Mouse (Mus musculus) neural tube, embryonic 14.5 days (tissue): Measurements from ENCODE around the gene Lhpp. TPM values are rescaled to one million over a fixed set of nuclear protein-coding genes. Genes with fewer than 3 reads are reported as not detected.

ENCODE experiments used
- ATAC-seq: fragments of 200-750 bp; cut with Nextera tagmentation; 2 replicates; pipeline ENCODE4 v1.8.0; 2017; ENCODE audit warnings: low read depth, mild to moderate bottlenecking, moderate TSS enrichment, moderate library complexity
- H3K27ac ChIP-seq: fragments of 300-500 bp; sonication (generic); 2 replicates; pipeline ENCODE4 v1.5.1; 2014; ENCODE audit warnings: low read depth, mild to moderate bottlenecking, control low read depth, low read length, moderate library complexity, mixed read lengths
- H3K27me3 ChIP-seq: fragments of 300-500 bp; sonication (generic); 2 replicates; pipeline ENCODE4 v1.6.1; 2014; ENCODE audit warnings: low read length; ENCODE audit not compliant: control insufficient read depth, insufficient read depth
- H3K36me3 ChIP-seq: fragments of 300-500 bp; sonication (generic); 2 replicates; pipeline ENCODE4 v1.6.1; 2014; ENCODE audit warnings: low read length, mixed read lengths; ENCODE audit not compliant: control insufficient read depth, insufficient read depth
- H3K4me1 ChIP-seq: fragments of 300-500 bp; sonication (generic); 2 replicates; pipeline ENCODE4 v1.6.1; 2014; ENCODE audit warnings: low read length; ENCODE audit not compliant: control insufficient read depth, insufficient read depth
- H3K4me2 ChIP-seq: fragments of 300-500 bp; sonication (generic); 2 replicates; pipeline ENCODE4 v1.6.1; 2014; ENCODE audit warnings: mild to moderate bottlenecking, low read depth, low read length, control low read depth
- H3K4me3 ChIP-seq: fragments of 300-500 bp; sonication (generic); 2 replicates; pipeline ENCODE4 v1.5.1; 2014; ENCODE audit warnings: low read depth, low read length, control low read depth, mixed read lengths
- H3K9ac ChIP-seq: fragments of 300-500 bp; sonication (generic); replicated peaks from 2 replicates; pipeline ENCODE4 v1.6.1; 2014; ENCODE audit warnings: low read depth, mild to moderate bottlenecking, control low read depth, low read length, mixed read lengths
- H3K9me3 ChIP-seq: fragments of 300-500 bp; sonication (generic); 2 replicates; pipeline ENCODE4 v1.6.1; 2016; ENCODE audit warnings: low read length; ENCODE audit not compliant: control insufficient read depth
- WGBS: fragments of 180-500 bp; shearing (Covaris S2); extraction: QIAGEN DNeasy Blood & Tissue Kit; methylation state at CpG from one replicate; pipeline ENCODE4 v1.1.7; 2014; 5-methylcytosine and 5-hydroxymethylcytosine counted together
- polyA plus RNA-seq: library from polyadenylated mRNA; unstranded; fragments of >200 nt; fragmentation: Nextera tagmentation; extraction: Ambion mirVana; gene quantifications from 2 replicates; pipeline ENCODE4 v1.2.1, GENCODE M21; 2014

Gene Lhpp
- polyA plus RNA-seq, 1 experiment from 2014 or later: 55.0 TPM

- WGBS: 86% methylated on average over 3 of the region's 3 CpGs
- no peak overlapping the region for H3K27ac ChIP-seq
- no peak overlapping the region for H3K4me2 ChIP-seq
- no peaks in the 10 kb centered on the region for H3K9me3 ChIP-seq
- H3K4me3 ChIP-seq: no peak overlapping the region
- peaks cover 38% of the 10 kb centered on the region for H3K27me3 ChIP-seq
- H3K36me3 ChIP-seq: no peaks in the 10 kb centered on the region
- ATAC-seq: no peak
- H3K9ac ChIP-seq: no peak overlapping the region
- peaks cover 19% of the 10 kb centered on the region for H3K4me1 ChIP-seq
Observed at GRCm38 (mm10) chr7:132595787-132596186, 14.7 kb upstream of the Lhpp start.

GRCm38 (mm10) chr7:132596557-132597250 lies 13.7 kb upstream of the Lhpp start:
- peak overlapping the region; percentile 77 for H3K4me2 ChIP-seq
- H3K4me1 ChIP-seq: peaks cover 19% of the 10 kb centered on the region
- H3K9me3 ChIP-seq: no peaks in the 10 kb centered on the region
- no peak; the same call in 1 of the 2 replicates for ATAC-seq
- H3K9ac ChIP-seq: no peak overlapping the region
- no peaks in the 10 kb centered on the region for H3K36me3 ChIP-seq
- WGBS: 7% methylated on average over 26 of the region's 26 CpGs
- peaks cover 38% of the 10 kb centered on the region for H3K27me3 ChIP-seq
- peak overlapping the region; percentile 41 for H3K4me3 ChIP-seq
- H3K27ac ChIP-seq: no peak overlapping the region

GRCm38 (mm10) chr7:132597251-132598041 lies 13.0 kb upstream of the Lhpp start:
- under 1% methylated on average over 60 of the region's 60 CpGs for WGBS
- no peak for ATAC-seq

GRCm38 (mm10) chr7:132599071-132599975 lies 11.1 kb upstream of the Lhpp start, which contains the start of gene Nkx1-2:
Nkx1-2 (minus strand) TSS chr7:132599637.
- H3K4me2 ChIP-seq: peak within 1 kb of the TSS; percentile 57

More at GRCm38 (mm10) chr7:132597251-132598041, 13.0 kb upstream of the Lhpp start:
- Histone ChIP-seq H3K4me3 (peak overlapping the region; percentile 41), H3K9me3 (no peaks in the 10 kb centered on the region), H3K4me1 (peaks cover 19% of the 10 kb centered on the region), H3K27ac (no peak overlapping the region), H3K36me3 (no peaks in the 10 kb centered on the region), H3K27me3 (peaks cover 38% of the 10 kb centered on the region), H3K9ac (no peak overlapping the region), H3K4me2 (peak overlapping the region; percentile 77)

GRCm38 (mm10) chr7:132600026-132600425 lies 10.4 kb upstream of the Lhpp start:
- peaks cover 19% of the 10 kb centered on the region for H3K4me1 ChIP-seq
- H3K27me3 ChIP-seq: peaks cover 38% of the 10 kb centered on the region
- 4% methylated on average over 9 of the region's 9 CpGs for WGBS
- peak overlapping the region; percentile 27 for H3K4me3 ChIP-seq
- H3K9me3 ChIP-seq: no peaks in the 10 kb centered on the region
- H3K27ac ChIP-seq: no peak overlapping the region
- H3K9ac ChIP-seq: no peak overlapping the region
- H3K4me2 ChIP-seq: peak overlapping the region; percentile 57
- H3K36me3 ChIP-seq: no peaks in the 10 kb centered on the region
- 0 out of 2 replicates have a peak, but pooled peaks have one; percentile 16 for ATAC-seq

More at GRCm38 (mm10) chr7:132599071-132599975, 11.1 kb upstream of the Lhpp start, which contains the start of gene Nkx1-2:
- Histone ChIP-seq H3K36me3 (no peaks in the 10 kb centered on the region), H3K4me3 (peak within 1 kb of the TSS; percentile 27), H3K27ac (no peak within 1 kb of the TSS), H3K27me3 (peaks cover 38% of the 10 kb centered on the region), H3K9me3 (no peaks in the 10 kb centered on the region), H3K4me1 (peaks cover 19% of the 10 kb centered on the region), H3K9ac (no peak within 1 kb of the TSS)
- WGBS: 1% methylated on average over 50 of the region's 52 CpGs
- peak; percentile 49; the same call in 1 of the 2 replicates for ATAC-seq

- Histone ChIP-seq H3K4me3 (no peak overlapping the region), H3K27me3 (peaks cover 33% of the 10 kb centered on the region), H3K36me3 (no peaks in the 10 kb centered on the region), H3K9me3 (no peaks in the 10 kb centered on the region), H3K9ac (no peak overlapping the region), H3K4me2 (no peak overlapping the region), H3K27ac (no peak overlapping the region), H3K4me1 (peaks cover 19% of the 10 kb centered on the region)
- no peak for ATAC-seq
- 9% methylated on average over 8 of the region's 8 CpGs for WGBS
Observed at GRCm38 (mm10) chr7:132600926-132601325, 9.5 kb upstream of the Lhpp start.

GRCm38 (mm10) chr7:132604720-132605119 lies 5.7 kb upstream of the Lhpp start:
- H3K9me3 ChIP-seq: no peaks in the 10 kb centered on the region
- no peak overlapping the region for H3K4me2 ChIP-seq
- H3K27ac ChIP-seq: no peak overlapping the region
- WGBS: 87% methylated on average over 4 of the region's 4 CpGs
- peaks cover under 1% of the 10 kb centered on the region; the same call in 1 of the 2 replicates for H3K4me1 ChIP-seq
- H3K27me3 ChIP-seq: peaks cover 7% of the 10 kb centered on the region
- H3K9ac ChIP-seq: no peak overlapping the region
- no peaks in the 10 kb centered on the region for H3K36me3 ChIP-seq
- no peak for ATAC-seq
- H3K4me3 ChIP-seq: no peak overlapping the region

- no peaks in the 10 kb centered on the region; the same call in 1 of the 2 replicates for H3K27me3 ChIP-seq
- no peak overlapping the region for H3K4me2 ChIP-seq
- no peaks in the 10 kb centered on the region; the same call in 1 of the 2 replicates for H3K4me1 ChIP-seq
- no peaks in the 10 kb centered on the region for H3K36me3 ChIP-seq
- H3K27ac ChIP-seq: no peak overlapping the region
- no peak for ATAC-seq
- no peak overlapping the region for H3K4me3 ChIP-seq
- no peak overlapping the region for H3K9ac ChIP-seq
- H3K9me3 ChIP-seq: no peaks in the 10 kb centered on the region
- WGBS: 69% methylated on average over 5 of the region's 5 CpGs
Observed at GRCm38 (mm10) chr7:132605689-132606088, 4.7 kb upstream of the Lhpp start.
